Mouse (Mus musculus): ENCODE data around the gene Slc25a51. TPM values are rescaled to one million over a fixed set of nuclear protein-coding genes. Genes with fewer than 3 reads are reported as not detected.

Slc25a51 gene
- total and polyA plus RNA-seq, 3 experiments = 43.8 to 395 (median 47.5) TPM

DNA sequence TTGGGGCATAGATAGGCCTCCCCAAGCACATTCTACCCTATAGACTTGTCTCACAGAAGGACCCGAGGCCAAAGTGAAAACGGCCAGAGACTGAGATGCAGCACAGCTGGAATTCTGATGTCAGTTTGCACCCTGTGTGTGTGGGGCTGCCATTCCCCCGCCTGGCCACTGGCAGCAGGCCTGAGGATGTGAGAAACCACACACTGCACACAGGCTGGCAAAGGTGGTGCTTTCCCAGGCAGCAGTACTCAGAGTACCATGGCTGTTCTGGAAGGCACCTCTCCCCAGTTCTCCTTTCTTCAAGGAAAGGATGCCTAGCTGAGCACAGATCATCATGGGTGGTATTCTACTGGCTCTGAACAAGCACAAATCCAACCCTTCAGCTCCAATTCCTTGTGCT, 33.7 kb upstream of the Slc25a51 start:
- no peak for DNase-seq (ENCODE audit: low read depth, low spot score)
- TF ChIP-seq ZKSCAN1 (IDR thresholded peaks at IDR 0.05; ENCODE audit: low read depth, low read length) = no peak
- TF ChIP-seq TAL1 (IDR thresholded peaks at IDR 0.05; ENCODE audit: low read length) = no peak
- no peak for TF ChIP-seq MYB (IDR thresholded peaks at IDR 0.05; ENCODE audit: low read depth, low read length)
- TF ChIP-seq MEF2A (IDR thresholded peaks at IDR 0.05; ENCODE audit: extremely low read depth, insufficient replicate concordance, low read depth, low read length, poor library complexity, severe bottlenecking) = no peak
- TF ChIP-seq POLR2AphosphoS5 (IDR thresholded peaks at IDR 0.05; ENCODE audit: borderline replicate concordance, low read depth, low read length) = no peak
- TF ChIP-seq TCF12 (IDR thresholded peaks at IDR 0.05; ENCODE audit: low read depth, low read length) = no peak
- TF ChIP-seq USF1 (IDR thresholded peaks at IDR 0.05; ENCODE audit: low read depth, low read length) = no peak
- TF ChIP-seq SMC3 (IDR thresholded peaks at IDR 0.05; ENCODE audit: low read depth, low read length) = no peak
- TF ChIP-seq NELFE (IDR thresholded peaks at IDR 0.05; ENCODE audit: low read depth, low read length) = no peak
- TF ChIP-seq KAT2A (conservative IDR thresholded peaks at IDR 0.05; ENCODE audit: low read depth, low read length) = no peak
- no peak for TF ChIP-seq MAX (IDR thresholded peaks at IDR 0.05; ENCODE audit: low read length)
- TF ChIP-seq UBTF (IDR thresholded peaks at IDR 0.05; ENCODE audit: borderline replicate concordance, insufficient read depth, low read depth, low read length) = no peak
- Histone ChIP-seq H3K79me2 (ENCODE audit: control insufficient read depth, insufficient read depth, low read length, poor library complexity) (no peaks in the 10 kb centered on the region), H3K27ac (ENCODE audit: control insufficient read depth, low read depth, low read length) (no peak overlapping the region), H3K4me1 (ENCODE audit: control insufficient read depth in 1 of 2, insufficient read depth in 2 of 2, low read length in 2 of 2) (no peaks in the 10 kb centered on the region), H3K4me3 (ENCODE audit: control insufficient read depth in 1 of 2, insufficient read depth in 1 of 2, low read depth in 2 of 2, low read length in 2 of 2) (no peak overlapping the region), H3K27me3 (ENCODE audit: control insufficient read depth in 1 of 2, insufficient read depth in 2 of 2, low read length in 2 of 2) (no peaks in the 10 kb centered on the region), H3K36me3 (ENCODE audit: control insufficient read depth in 1 of 2, insufficient read depth in 2 of 2, low read length in 2 of 2) (no peaks in the 10 kb centered on the region; a peak in 2 of 4 replicates), H3K9ac (ENCODE audit: control insufficient read depth, low read depth, low read length, poor library complexity, severe bottlenecking) (no peak overlapping the region), H3K9me3 (replicated peaks; ENCODE audit: insufficient read depth, low read length) (no peaks in the 10 kb centered on the region)

DNA sequence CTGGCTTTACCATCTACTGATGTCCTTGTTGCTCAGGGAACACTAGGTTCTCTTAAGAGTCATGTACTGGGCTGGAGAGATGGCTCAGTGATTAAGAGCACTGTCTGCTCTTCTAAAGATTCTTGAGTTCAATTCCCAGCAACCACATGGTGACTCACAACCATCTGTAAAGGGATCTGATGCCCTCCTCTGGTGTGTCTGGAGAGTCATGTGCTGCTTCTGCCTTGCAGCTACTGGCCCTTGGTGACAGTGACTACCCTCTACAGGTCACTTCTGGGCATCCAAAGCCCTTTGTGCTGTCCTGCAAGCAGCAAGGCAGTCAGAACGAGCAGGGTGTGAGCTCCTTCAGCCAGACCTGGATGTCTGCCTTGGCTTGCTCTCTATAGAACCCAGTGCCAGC, 33.2 kb upstream of the Slc25a51 start:
- no peaks in the 10 kb centered on the region for H3K27me3 ChIP-seq (ENCODE audit: control insufficient read depth in 1 of 2, insufficient read depth in 2 of 2, low read length in 2 of 2)
- no peaks in the 10 kb centered on the region for H3K79me2 ChIP-seq (ENCODE audit: control insufficient read depth, insufficient read depth, low read length, poor library complexity)
- DNase-seq (ENCODE audit: low read depth, low spot score) = no peak
- H3K4me1 ChIP-seq (ENCODE audit: control insufficient read depth in 1 of 2, insufficient read depth in 2 of 2, low read length in 2 of 2) = no peaks in the 10 kb centered on the region
- no peak overlapping the region for H3K27ac ChIP-seq (ENCODE audit: control insufficient read depth, low read depth, low read length)
- no peak overlapping the region for H3K4me3 ChIP-seq (ENCODE audit: control insufficient read depth in 1 of 2, insufficient read depth in 1 of 2, low read depth in 2 of 2, low read length in 2 of 2)
- no peaks in the 10 kb centered on the region for H3K9me3 ChIP-seq (replicated peaks; ENCODE audit: insufficient read depth, low read length)
- TF ChIP-seq JUND (IDR thresholded peaks at IDR 0.05; ENCODE audit: low read depth, low read length) (no peak), MEF2A (IDR thresholded peaks at IDR 0.05; ENCODE audit: extremely low read depth, insufficient replicate concordance, low read depth, low read length, poor library complexity, severe bottlenecking) (no peak), NRF1 (IDR thresholded peaks at IDR 0.05; ENCODE audit: insufficient read depth, low read depth, low read length, poor library complexity, severe bottlenecking) (no peak), MYC (IDR thresholded peaks at IDR 0.05; ENCODE audit: low read depth, low read length) (no peak), CTCF (IDR thresholded peaks at IDR 0.05 in 2 of 3, conservative IDR thresholded peaks at IDR 0.05 in 1 of 3; ENCODE audit: control insufficient read depth in 1 of 3, insufficient read depth in 1 of 3, low read depth in 2 of 3, low read length in 3 of 3, poor library complexity in 1 of 3, severe bottlenecking in 1 of 3) (no peak), TAL1 (IDR thresholded peaks at IDR 0.05; ENCODE audit: low read length) (no peak), POLR2A (IDR thresholded peaks at IDR 0.05; ENCODE audit: control insufficient read depth in 1 of 2, insufficient read depth in 1 of 2, low read depth in 1 of 2, low read length in 2 of 2, poor library complexity in 1 of 2) (no peak), MXI1 (IDR thresholded peaks at IDR 0.05; ENCODE audit: low read depth, low read length) (no peak), ELF1 (IDR thresholded peaks at IDR 0.05; ENCODE audit: low read depth, low read length) (no peak)
- H3K36me3 ChIP-seq (ENCODE audit: control insufficient read depth in 1 of 2, insufficient read depth in 2 of 2, low read length in 2 of 2) = no peaks in the 10 kb centered on the region; a peak in 2 of 4 replicates
- no peak overlapping the region for H3K9ac ChIP-seq (ENCODE audit: control insufficient read depth, low read depth, low read length, poor library complexity, severe bottlenecking)

All from MEL (cell line).